Mouse (Mus musculus) stomach, postnatal 0 days (tissue): ENCODE results near the gene Gm36864. TPM values are rescaled to one million over a fixed set of nuclear protein-coding genes. Genes with fewer than 3 reads are reported as not detected.
A peak's percentile ranks its signal among the peaks of the same experiment; 100 is the strongest.
"Not testable (repeated sequence)": the region's sequence is repeated elsewhere in the genome, so short reads cannot be mapped to it uniquely, and the experiment has no call there.

ENCODE experiments used
- ATAC-seq: fragments of 200-750 bp; cut with Nextera tagmentation; 2 replicates; pipeline ENCODE4 v1.8.0; 2017; ENCODE audit not compliant: low FRiP score, low TSS enrichment
- DNase-seq: peaks from one replicate; pipeline ENCODE4 v3.0.0-alpha.2; 2016; ENCODE audit warnings: low spot score
- H3K27ac ChIP-seq: fragments of 300-500 bp; sonication (generic); replicated peaks from 2 replicates; pipeline ENCODE4 v1.5.1; 2014; ENCODE audit warnings: mild to moderate bottlenecking, control low read depth
- H3K27me3 ChIP-seq: fragments of 300-500 bp; sonication (generic); 2 replicates; pipeline ENCODE4 v1.6.1; 2014; ENCODE audit warnings: low read length; ENCODE audit not compliant: control insufficient read depth, insufficient read depth
- H3K36me3 ChIP-seq: fragments of 300-500 bp; sonication (generic); 2 replicates; pipeline ENCODE4 v1.6.1; 2014; ENCODE audit warnings: low read length, mixed read lengths; ENCODE audit not compliant: control insufficient read depth, insufficient read depth
- H3K4me1 ChIP-seq: fragments of 300-500 bp; sonication (generic); replicated peaks from 2 replicates; pipeline ENCODE4 v1.6.1; 2014; ENCODE audit warnings: antibody characterized with exemption; ENCODE audit not compliant: control insufficient read depth, insufficient read depth
- H3K4me2 ChIP-seq: fragments of 300-500 bp; sonication (generic); replicated peaks from 2 replicates; pipeline ENCODE4 v1.6.1; 2014; ENCODE audit warnings: low read depth, mild to moderate bottlenecking, control low read depth, moderate library complexity
- H3K4me3 ChIP-seq: fragments of 300-500 bp; sonication (generic); 2 replicates; pipeline ENCODE4 v1.5.1; 2014; ENCODE audit warnings: low read depth, low read length, control low read depth
- H3K9ac ChIP-seq: fragments of 300-500 bp; sonication (generic); 2 replicates; pipeline ENCODE4 v1.6.1; 2014; ENCODE audit warnings: mild to moderate bottlenecking, low read length, control low read depth, mixed read lengths
- H3K9me3 ChIP-seq: fragments of 300-500 bp; sonication (generic); 2 replicates; pipeline ENCODE4 v1.6.1; 2016; ENCODE audit warnings: low read length; ENCODE audit not compliant: control insufficient read depth
- CTCF ChIP-seq: IDR thresholded peaks from 2 replicates; pipeline ENCODE4 v1.5.1; 2016; ENCODE audit warnings: antibody characterized with exemption, low read depth, mild to moderate bottlenecking, moderate library complexity
- EP300 ChIP-seq: optimal IDR thresholded peaks from 2 replicates; pipeline ENCODE3; 2016; ENCODE audit warnings: antibody characterized with exemption
- WGBS: fragments of 180-500 bp; shearing (Covaris S2); extraction: QIAGEN DNeasy Blood & Tissue Kit; methylation state at CpG from one replicate; pipeline ENCODE4 v1.1.7; 2014; 5-methylcytosine and 5-hydroxymethylcytosine counted together
- polyA plus RNA-seq: library from polyadenylated mRNA; unstranded; fragments of >200 nt; fragmentation: Nextera tagmentation; extraction: Ambion mirVana; gene quantifications from 2 replicates; pipeline ENCODE4 v1.2.1, GENCODE M21; 2015

The Gm36864 gene
- polyA plus RNA-seq, 1 experiment from 2014 or later, result not detected

GRCm38 (mm10) chr7:44249248-44249647 is 13.3 kb downstream of the Gm36864 start:
- TF ChIP-seq CTCF (no peak), EP300 (no peak)
- Histone ChIP-seq H3K4me2 (no peak overlapping the region), H3K9me3 (no peaks in the 10 kb centered on the region), H3K9ac (no peak overlapping the region), H3K4me3 (no peak overlapping the region), H3K4me1 (no peaks in the 10 kb centered on the region; the same call in 1 of the 2 replicates), H3K36me3 (no peaks in the 10 kb centered on the region; the same call in 1 of the 2 replicates), H3K27me3 (no peaks in the 10 kb centered on the region), H3K27ac (no peak overlapping the region)
- no peak for DNase-seq
- no peak for ATAC-seq
- WGBS, result 86% methylated on average over 4 of the region's 4 CpGs

GRCm38 (mm10) chr7:44250732-44251275 is 14.8 kb downstream of the Gm36864 start:
- not testable (repeated sequence) for H3K4me3 ChIP-seq, H3K9me3 ChIP-seq, ATAC-seq, H3K9ac ChIP-seq, DNase-seq, H3K27ac ChIP-seq, H3K4me1 ChIP-seq, H3K36me3 ChIP-seq, H3K27me3 ChIP-seq, H3K4me2 ChIP-seq
- 88% methylated on average over 17 of the region's 17 CpGs for WGBS

- H3K9ac ChIP-seq, result 0 out of 2 replicates have a peak overlapping the region, but pooled peaks have one; percentile 23
- TF ChIP-seq CTCF (peak; percentile 22; the same call in 1 of the 2 replicates), EP300 (no peak)
- no peaks in the 10 kb centered on the region; the same call in 1 of the 2 replicates for H3K36me3 ChIP-seq
- WGBS, result 60% methylated on average over 15 of the region's 15 CpGs
- H3K27me3 ChIP-seq, result no peaks in the 10 kb centered on the region; the same call in 1 of the 2 replicates
- no peaks in the 10 kb centered on the region for H3K4me1 ChIP-seq
- H3K27ac ChIP-seq, result no peak overlapping the region
- no peak overlapping the region for H3K4me2 ChIP-seq
- no peak for ATAC-seq
- no peak for DNase-seq
- H3K4me3 ChIP-seq, result no peak overlapping the region
- H3K9me3 ChIP-seq, result no peaks in the 10 kb centered on the region
Measured at GRCm38 (mm10) chr7:44253023-44253616, 17.1 kb downstream of the Gm36864 start.

- no peak overlapping the region for H3K9ac ChIP-seq
- H3K9me3 ChIP-seq, result no peaks in the 10 kb centered on the region
- ATAC-seq (no peak), DNase-seq (no peak)
- WGBS, result 56% methylated on average over 6 of the region's 6 CpGs
- H3K4me2 ChIP-seq, result no peak overlapping the region
- H3K27me3 ChIP-seq, result no peaks in the 10 kb centered on the region; the same call in 1 of the 2 replicates
- no peak overlapping the region for H3K27ac ChIP-seq
- no peaks in the 10 kb centered on the region for H3K4me1 ChIP-seq
- H3K36me3 ChIP-seq, result no peaks in the 10 kb centered on the region; the same call in 1 of the 2 replicates
- TF ChIP-seq CTCF (no peak), EP300 (no peak)
- H3K4me3 ChIP-seq, result no peak overlapping the region
Measured at GRCm38 (mm10) chr7:44254930-44255329, 19.0 kb downstream of the Gm36864 start.

DNA sequence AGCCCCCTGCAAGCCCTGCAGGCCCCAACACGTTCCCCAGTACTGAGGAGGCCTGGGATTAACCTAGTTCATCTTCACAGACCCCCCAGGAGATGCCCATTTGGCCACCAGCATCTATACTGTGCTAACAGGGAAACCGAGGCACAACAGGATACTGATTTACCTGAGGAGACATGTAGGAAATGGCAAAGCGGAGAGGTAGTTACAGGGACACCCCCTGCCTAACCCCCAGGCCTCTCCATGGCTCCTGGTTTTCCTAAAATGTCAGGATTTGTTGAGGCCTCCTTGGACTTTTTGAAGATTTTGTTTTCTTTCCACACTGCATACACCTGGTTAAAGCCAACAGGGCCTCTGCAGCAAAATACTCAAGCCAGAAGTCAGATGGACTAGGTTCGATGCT is 21.3 kb downstream of the Gm36864 start, which contains the start of gene Acp4:
Gene Acp4, minus strand, starts transcription at position 101 of the 400 bp plus-strand sequence.
- DNase-seq (no peak), ATAC-seq (no peak)
- Histone ChIP-seq H3K27ac (no peak within 1 kb of the TSS), H3K9ac (no peak within 1 kb of the TSS), H3K27me3 (no peaks in the 10 kb centered on the region; the same call in 1 of the 2 replicates), H3K9me3 (no peaks in the 10 kb centered on the region), H3K4me2 (no peak within 1 kb of the TSS), H3K4me3 (no peak within 1 kb of the TSS), H3K4me1 (no peaks in the 10 kb centered on the region), H3K36me3 (no peaks in the 10 kb centered on the region)
- TF ChIP-seq CTCF (no peak), EP300 (no peak)
- WGBS, result 83% methylated on average over 4 of the region's 4 CpGs

DNA sequence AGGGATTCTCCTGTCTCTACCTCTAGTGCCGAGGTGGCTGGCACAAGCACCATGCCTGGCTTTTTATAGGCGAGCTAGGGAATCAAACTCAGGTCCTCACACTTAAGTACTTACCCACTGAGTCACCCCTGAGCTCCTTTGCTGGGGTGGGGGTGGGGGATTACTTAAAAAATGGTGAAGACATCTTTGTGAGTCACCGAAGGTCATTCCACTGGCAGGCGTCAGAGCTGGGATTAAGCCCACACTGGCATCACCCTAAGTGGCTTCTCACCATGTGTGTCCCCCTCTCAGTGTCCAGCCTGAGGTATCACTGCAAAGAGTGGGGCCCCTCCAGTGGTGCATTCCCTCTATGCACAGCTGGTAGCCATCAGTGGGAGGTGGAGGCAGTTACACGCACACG is 24.4 kb downstream of the Gm36864 start:
- TF ChIP-seq CTCF (no peak), EP300 (no peak)
- H3K4me3 ChIP-seq, result no peak overlapping the region
- H3K9me3 ChIP-seq, result no peaks in the 10 kb centered on the region
- H3K4me1 ChIP-seq, result no peaks in the 10 kb centered on the region
- no peak for ATAC-seq
- WGBS, result 65% methylated on average over 6 of the region's 6 CpGs
- no peaks in the 10 kb centered on the region for H3K36me3 ChIP-seq
- H3K27me3 ChIP-seq, result no peaks in the 10 kb centered on the region; the same call in 1 of the 2 replicates
- H3K4me2 ChIP-seq, result no peak overlapping the region
- no peak overlapping the region for H3K27ac ChIP-seq
- no peak overlapping the region for H3K9ac ChIP-seq
- DNase-seq, result no peak
